36 mouse cellular contexts compared by ENCODE assay signal in the genomic region with DNA sequence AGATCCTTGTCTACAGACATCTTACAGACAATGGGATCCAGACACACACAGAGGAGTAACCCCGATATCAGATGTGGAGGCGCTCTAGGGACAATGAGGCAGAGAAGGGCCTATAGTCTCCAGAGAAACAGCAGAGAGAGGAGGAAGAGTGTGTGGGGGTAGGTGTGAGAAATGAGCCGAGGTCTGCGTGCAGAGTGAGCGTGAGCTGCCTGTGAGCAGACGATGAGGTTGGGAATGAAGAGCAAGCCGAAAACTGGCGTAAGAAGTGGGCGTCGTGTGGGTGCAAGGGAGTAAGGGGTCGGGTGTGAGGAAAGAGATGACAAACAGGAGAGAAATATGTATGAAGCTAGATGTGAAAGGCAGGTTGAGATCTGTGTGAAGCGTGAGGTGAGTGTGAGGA. TPM values are rescaled to one million over a fixed set of nuclear protein-coding genes. Genes with fewer than 3 reads are reported as not detected.
DNase-seq lines count a peak whose midpoint lies in the region; ATAC-seq and TF ChIP-seq lines count a peak whose summit lies in the region.
"Had no signal": no experiment of that assay in that cellular context is flagged by ENCODE, and none has a peak within 500 bp of the region (broad histone marks: within the 10 kb centered on the region; RNA-seq: fewer than 3 reads in every experiment).

No protein-coding gene starts in this region.

- no peak for ATAC-seq in forebrain, embryonic 16.5 days
- no peak for ATAC-seq in forebrain, postnatal 0 days
- no peak for ATAC-seq in monocyte, adult 5-6 weeks (replicated peaks; ENCODE audit: insufficient number of reproducible peaks, low FRiP score, low TSS enrichment, poor library complexity, severe bottlenecking)
- ATAC-seq: intestine, embryonic 16.5 days; midbrain, embryonic 13.5 days had no signal

- peaks cover 7% of the 10 kb centered on the region for H3K4me1 ChIP-seq in forebrain, embryonic 16.5 days (replicated peaks; ENCODE audit: control insufficient read depth, insufficient read depth, low read length)
- H3K4me1 ChIP-seq in forebrain, postnatal 0 days (ENCODE audit: insufficient read depth): 0 out of 2 replicates have a peak, but pooled peaks cover 3% of the 10 kb centered on the region

- H3K9ac ChIP-seq in forebrain, embryonic 16.5 days (replicated peaks; ENCODE audit: low read depth, low read length): no peak overlapping the region
- no peak overlapping the region for H3K9ac ChIP-seq in forebrain, postnatal 0 days
- H3K9ac ChIP-seq: embryonic facial prominence, embryonic 12.5 days; heart, embryonic 12.5 days; hindbrain, embryonic 13.5 days; limb, embryonic 13.5 days; midbrain, embryonic 13.5 days; neural tube, embryonic 15.5 days had no signal

- 80% methylated on average over 12 of the region's 12 CpGs for WGBS in forebrain, embryonic 16.5 days
- 79% methylated on average over 12 of the region's 12 CpGs for WGBS in forebrain, postnatal 0 days

- H3K36me3 ChIP-seq in forebrain, embryonic 16.5 days (ENCODE audit: control insufficient read depth, insufficient read depth): no peaks in the 10 kb centered on the region
- H3K36me3 ChIP-seq in forebrain, postnatal 0 days (ENCODE audit: insufficient read depth): peaks cover 10% of the 10 kb centered on the region; the same call in 1 of the 2 replicates
- H3K36me3 ChIP-seq: G1E had no signal

- TF ChIP-seq CTCF in forebrain, postnatal 0 days (IDR thresholded peaks at IDR 0.05; ENCODE audit: low read depth): no peak
- TF ChIP-seq CTCF in left cerebral cortex, adult 2 months (IDR thresholded peaks at IDR 0.05): no peak

- DNase-seq in forebrain, postnatal 0 days: no peak
- DNase-seq in left cerebral cortex, adult 2 months (ENCODE audit: extremely low spot score in 1 of 2, low spot score in 2 of 2): peak; percentile 47 to 52
- no peak for DNase-seq in left cerebral cortex, postnatal 10 days (ENCODE audit: extremely low spot score in 1 of 2, low spot score in 2 of 2)
- DNase-seq in right cerebral cortex, adult 2 months (ENCODE audit: low spot score in 2 of 2): peak; percentile 72 to 79
- no peak for DNase-seq in right cerebral cortex, postnatal 4 days
- DNase-seq: adrenal gland, adult 8-10 months; cerebellum, adult 8-10 months; cerebellum, postnatal 25 days; heart, adult 2 months; heart, postnatal 4 days; kidney, adult 8-10 months; kidney, postnatal 4 days; layer of hippocampus, adult 9-11 months; lung, postnatal 36 days; spleen, adult 18-20 months; thymus, adult 18-20 months; thymus, postnatal 25 days had no signal

- peak overlapping the region; percentile 18; the same call in 1 of the 2 replicates for H3K27ac ChIP-seq in forebrain, embryonic 16.5 days (ENCODE audit: low read length)
- H3K27ac ChIP-seq in forebrain, postnatal 0 days (ENCODE audit: low read depth, low read length): no peak overlapping the region
- peak overlapping the region; percentile 33; the same call in 1 of the 2 replicates for H3K27ac ChIP-seq in left cerebral cortex, adult 2 months
- H3K27ac ChIP-seq: embryonic facial prominence, embryonic 12.5 days; heart, adult 2 months; hindbrain, embryonic 13.5 days; kidney, postnatal 0 days; limb, embryonic 13.5 days; midbrain, embryonic 13.5 days; neural tube, embryonic 15.5 days had no signal

- H3K9me3 ChIP-seq in forebrain, embryonic 16.5 days (ENCODE audit: control insufficient read depth, low read length): no peaks in the 10 kb centered on the region
- no peaks in the 10 kb centered on the region for H3K9me3 ChIP-seq in forebrain, postnatal 0 days (ENCODE audit: low read length)
- H3K9me3 ChIP-seq: embryonic facial prominence, embryonic 12.5 days; G1E; hindbrain, embryonic 13.5 days; limb, embryonic 13.5 days; midbrain, embryonic 13.5 days; neural tube, embryonic 15.5 days had no signal

- no peak overlapping the region for H3K4me2 ChIP-seq in forebrain, embryonic 16.5 days (ENCODE audit: low read length)
- H3K4me2 ChIP-seq in forebrain, postnatal 0 days (ENCODE audit: low read depth): no peak overlapping the region
- H3K4me2 ChIP-seq: embryonic facial prominence, embryonic 12.5 days; heart, embryonic 12.5 days; hindbrain, embryonic 13.5 days; limb, embryonic 13.5 days; liver, embryonic 11.5 days; midbrain, embryonic 13.5 days; neural tube, embryonic 15.5 days had no signal

- intact Hi-C loops in left cerebral cortex, adult 2 months (cut with DNase I): loop anchor here (1.0 kb wide), 1 partner anchor 33 kb away; no protein-coding TSS in a partner anchor
- intact Hi-C loops in left cerebral cortex, postnatal 10 days (cut with DNase I): no loop called here

- H3K27me3 ChIP-seq in forebrain, embryonic 16.5 days (replicated peaks; ENCODE audit: control insufficient read depth, insufficient read depth, low read length): no peaks in the 10 kb centered on the region
- H3K27me3 ChIP-seq in forebrain, postnatal 0 days (ENCODE audit: insufficient read depth, low read length): no peaks in the 10 kb centered on the region
- H3K27me3 ChIP-seq: embryonic facial prominence, embryonic 12.5 days; heart, embryonic 12.5 days; hindbrain, embryonic 13.5 days; limb, embryonic 13.5 days; midbrain, embryonic 13.5 days; neural tube, embryonic 15.5 days had no signal

- no peak overlapping the region for H3K4me3 ChIP-seq in forebrain, embryonic 16.5 days (replicated peaks; ENCODE audit: low read length)
- H3K4me3 ChIP-seq in forebrain, postnatal 0 days (ENCODE audit: low read depth, low read length): no peak overlapping the region
- no peak overlapping the region for H3K4me3 ChIP-seq in left cerebral cortex, adult 2 months
- H3K4me3 ChIP-seq: embryonic facial prominence, embryonic 12.5 days; heart, adult 2 months; heart, embryonic 12.5 days; hindbrain, embryonic 13.5 days; limb, embryonic 13.5 days; midbrain, embryonic 13.5 days; neural tube, embryonic 15.5 days had no signal

RNA-seq across cellular contexts. Expression of a gene that starts 49.4 kb away (rescaled TPM):
- not detected in 2 replicates for polyA plus RNA-seq in forebrain, embryonic 16.5 days (2015; fragmentation: Nextera tagmentation; extraction: Ambion mirVana)
- total RNA-seq in forebrain, postnatal 0 days (2014; rRNA removed): 0.14 and 0.31 TPM in 2 replicates
- polyA plus RNA-seq in forebrain, postnatal 0 days (2015; fragmentation: Nextera tagmentation; extraction: Ambion mirVana): not detected in 2 replicates
- under 1 TPM; 0.38 to 0.77 TPM for total RNA-seq in left cerebral cortex, adult 2 months (2021)
- total RNA-seq in left cerebral cortex, postnatal 10 days (2021): under 1 TPM in 1 of 2 experiments, not detected in 1; 0.34 TPM
- 1.9 to 6.2 TPM (median 3.1 TPM) in 3 replicates for total RNA-seq in monocyte, adult 5-6 weeks (2017)
- total RNA-seq: adrenal gland, adult 8-10 months; gastrocnemius, adult 8-10 months; heart, adult 2 months; heart, postnatal 4 days; left cerebral cortex, adult 8-10 months; megakaryocyte-erythroid progenitor cell, adult 5-6 weeks had no signal
- polyA plus RNA-seq: embryonic facial prominence, embryonic 12.5 days; G1E; heart, embryonic 12.5 days; heart, postnatal 0 days; hindbrain, embryonic 13.5 days; intestine, embryonic 16.5 days; kidney, postnatal 0 days; limb, embryonic 13.5 days; liver, embryonic 11.5 days; liver, embryonic 16.5 days; lung, embryonic 16.5 days; midbrain, embryonic 13.5 days; neural tube, embryonic 15.5 days; stomach, embryonic 16.5 days had no signal

Comparison
In these comparisons a context has a peak if more than half of its experiments do, and no peak if none do; other contexts are left out.
1. DNase-seq: peak in left cerebral cortex, adult 2 months (2 of 2) and right cerebral cortex, adult 2 months (2 of 2); none in forebrain, postnatal 0 days (single experiment), left cerebral cortex, postnatal 10 days (0 of 2) and right cerebral cortex, postnatal 4 days (single experiment).